Mouse (Mus musculus): ENCODE measurements at regions not wholly inside any gene's neighbourhood (a gene's known extent, or its start where the extent isn't known, plus 50 kb on each side); places are given as distances from the start of the nearest gene placed in this dataset.

GRCm38 (mm10) chr13:52190256-52190655, 340.8 kb downstream of the Diras2 start:
- TF ChIP-seq CTCF (IDR thresholded peaks at IDR 0.05; ENCODE audit: low read depth, low read length) (no peak), POLR2A (IDR thresholded peaks at IDR 0.05; ENCODE audit: extremely low read depth, insufficient read depth, low read length) (no peak)

Measured in liver, adult 2 months (tissue).